7 mouse cellular contexts compared by ENCODE assay signal in genomic region chr5:122422071-122422964, GRCm38 (mm10). TPM values are rescaled to one million over a fixed set of nuclear protein-coding genes. Genes with fewer than 3 reads are reported as not detected.
A peak's percentile ranks its signal among the peaks of the same experiment; 100 is the strongest.
DNase-seq lines count a peak whose midpoint lies in the region; ATAC-seq and TF ChIP-seq lines count a peak whose summit lies in the region.

No protein-coding gene starts in this region.

- peak; percentile 88 for DNase-seq in adrenal gland, postnatal 25 days
- DNase-seq in heart, adult 18-20 months, result peak; percentile 92 to 97
- DNase-seq in kidney, adult 2 months, result peak; percentile 94
- peak; percentile 71 to 82 for DNase-seq in spleen, adult 2 months (ENCODE audit: low read depth in 1 of 2, low spot score in 2 of 2)

- peak overlapping the region; percentile 78 for H3K4me2 ChIP-seq in embryonic facial prominence, embryonic 12.5 days (replicated peaks)
- H3K4me2 ChIP-seq in limb, embryonic 12.5 days, result peak overlapping the region; percentile 96
- H3K4me2 ChIP-seq in midbrain, embryonic 15.5 days, result peak overlapping the region; percentile 84

- H3K4me3 ChIP-seq in embryonic facial prominence, embryonic 12.5 days, result peak overlapping the region; percentile 92
- peak overlapping the region; percentile 98 for H3K4me3 ChIP-seq in kidney, adult 2 months (ENCODE audit: insufficient read depth, low read depth, low read length)
- peak overlapping the region; percentile 85 for H3K4me3 ChIP-seq in limb, embryonic 12.5 days (replicated peaks)
- peak overlapping the region; percentile 86 for H3K4me3 ChIP-seq in midbrain, embryonic 15.5 days
- peak overlapping the region; percentile 93 for H3K4me3 ChIP-seq in spleen, adult 2 months (ENCODE audit: extremely low read depth, insufficient read depth, insufficient read length)

- H3K27ac ChIP-seq in embryonic facial prominence, embryonic 12.5 days, result peak overlapping the region; percentile 94
- H3K27ac ChIP-seq in kidney, adult 2 months (ENCODE audit: insufficient read depth, low read depth, low read length), result peak overlapping the region; percentile 88
- H3K27ac ChIP-seq in limb, embryonic 12.5 days, result peak overlapping the region; percentile 74
- H3K27ac ChIP-seq in midbrain, embryonic 15.5 days, result peak overlapping the region; percentile 97
- peak overlapping the region; percentile 80 for H3K27ac ChIP-seq in spleen, adult 2 months (ENCODE audit: insufficient read depth, low read length)

- peak overlapping the region; percentile 97 for H3K9ac ChIP-seq in embryonic facial prominence, embryonic 12.5 days
- H3K9ac ChIP-seq in limb, embryonic 12.5 days (replicated peaks), result peak overlapping the region; percentile 94
- peak overlapping the region; percentile 79 for H3K9ac ChIP-seq in midbrain, embryonic 15.5 days

- peaks cover 16% of the 10 kb centered on the region for H3K4me1 ChIP-seq in embryonic facial prominence, embryonic 12.5 days
- H3K4me1 ChIP-seq in kidney, adult 2 months (ENCODE audit: control insufficient read depth, insufficient read depth, low read length), result peaks cover 5% of the 10 kb centered on the region; the same call in 1 of the 2 replicates
- H3K4me1 ChIP-seq in limb, embryonic 12.5 days (replicated peaks), result peaks cover 14% of the 10 kb centered on the region
- H3K4me1 ChIP-seq in midbrain, embryonic 15.5 days, result peaks cover 21% of the 10 kb centered on the region
- H3K4me1 ChIP-seq in spleen, adult 2 months (ENCODE audit: control insufficient read depth, insufficient read depth, insufficient read length), result peaks cover 5% of the 10 kb centered on the region; the same call in 1 of the 2 replicates

- no peak for TF ChIP-seq POLR2A in kidney, adult 2 months (IDR thresholded peaks at IDR 0.05; ENCODE audit: low read depth, low read length)
- TF ChIP-seq POLR2A in spleen, adult 2 months (IDR thresholded peaks at IDR 0.05; ENCODE audit: low read depth, low read length), result 0 out of 2 replicates have a peak, but pooled peaks have one; percentile 22

- H3K27me3 ChIP-seq in embryonic facial prominence, embryonic 12.5 days, result no peaks in the 10 kb centered on the region
- H3K27me3 ChIP-seq in kidney, adult 2 months (replicated peaks; ENCODE audit: control insufficient read depth, insufficient read depth, low read length), result no peaks in the 10 kb centered on the region
- H3K27me3 ChIP-seq in limb, embryonic 12.5 days, result no peaks in the 10 kb centered on the region
- no peaks in the 10 kb centered on the region for H3K27me3 ChIP-seq in midbrain, embryonic 15.5 days (replicated peaks)
- no peaks in the 10 kb centered on the region for H3K27me3 ChIP-seq in spleen, adult 2 months (ENCODE audit: control insufficient read depth, insufficient read depth, low read length)

- peak; percentile 86 for ATAC-seq in embryonic facial prominence, embryonic 12.5 days (ENCODE audit: insufficient number of reproducible peaks, insufficient read depth, low FRiP score, low TSS enrichment)
- ATAC-seq in limb, embryonic 12.5 days (ENCODE audit: insufficient number of reproducible peaks, insufficient read depth, low FRiP score, low TSS enrichment, low read depth), result peak; percentile 80
- peak; percentile 92 for ATAC-seq in midbrain, embryonic 15.5 days (replicated peaks)

- TF ChIP-seq CTCF in kidney, adult 2 months (conservative IDR thresholded peaks at IDR 0.05; ENCODE audit: insufficient read depth, insufficient read length, low read depth, low read length), result 0 out of 2 replicates have a peak, but pooled peaks have one; percentile 17
- peak; percentile 1; the same call in 1 of the 2 replicates for TF ChIP-seq CTCF in spleen, adult 2 months (IDR thresholded peaks at IDR 0.05; ENCODE audit: extremely low read depth, insufficient read depth, insufficient read length, insufficient replicate concordance)

- H3K9me3 ChIP-seq in embryonic facial prominence, embryonic 12.5 days, result no peaks in the 10 kb centered on the region
- H3K9me3 ChIP-seq in limb, embryonic 12.5 days, result no peaks in the 10 kb centered on the region
- H3K9me3 ChIP-seq in midbrain, embryonic 15.5 days, result no peaks in the 10 kb centered on the region

- peaks cover 3% of the 10 kb centered on the region; the same call in 1 of the 2 replicates for H3K36me3 ChIP-seq in embryonic facial prominence, embryonic 12.5 days
- H3K36me3 ChIP-seq in kidney, adult 2 months (ENCODE audit: control insufficient read depth, insufficient read depth, low read length), result no peaks in the 10 kb centered on the region
- H3K36me3 ChIP-seq in limb, embryonic 12.5 days, result peaks cover 17% of the 10 kb centered on the region; the same call in 1 of the 2 replicates
- H3K36me3 ChIP-seq in midbrain, embryonic 15.5 days (replicated peaks), result no peaks in the 10 kb centered on the region
- no peaks in the 10 kb centered on the region for H3K36me3 ChIP-seq in spleen, adult 2 months (ENCODE audit: control insufficient read depth, insufficient read depth, low read length)

- WGBS in embryonic facial prominence, embryonic 12.5 days, result under 1% methylated on average over 73 of the region's 73 CpGs
- under 1% methylated on average over 73 of the region's 73 CpGs for WGBS in kidney, adult 2 months
- under 1% methylated on average over 73 of the region's 73 CpGs for WGBS in limb, embryonic 12.5 days
- under 1% methylated on average over 73 of the region's 73 CpGs for WGBS in midbrain, embryonic 15.5 days
- WGBS in spleen, adult 2 months, result under 1% methylated on average over 73 of the region's 73 CpGs

RNA-seq across cellular contexts. Expression of gene Anapc7, which starts 0.8 kb away (rescaled TPM):
- 43.6 and 46.0 TPM in 2 replicates for total RNA-seq in adrenal gland, postnatal 25 days (2021)
- 56.1 and 58.0 TPM in 2 replicates for polyA plus RNA-seq in embryonic facial prominence, embryonic 12.5 days (2016; fragmentation: Nextera tagmentation; extraction: Ambion mirVana)
- 10 to 100 TPM; 31.8 to 32.4 TPM for total RNA-seq in heart, adult 18-20 months (2021)
- polyA plus RNA-seq in kidney, adult 2 months (2012; rRNA removed), result 30.3 and 33.5 TPM in 2 replicates
- polyA plus RNA-seq in limb, embryonic 12.5 days (2016; fragmentation: Nextera tagmentation; extraction: Ambion mirVana), result 57.9 and 59.3 TPM in 2 replicates
- 51.2 and 54.5 TPM in 2 replicates for polyA plus RNA-seq in midbrain, embryonic 15.5 days (2015; fragmentation: Nextera tagmentation; extraction: Ambion mirVana)
- polyA plus RNA-seq in spleen, adult 2 months (2012; rRNA removed), result 18.0 and 21.2 TPM in 2 replicates

RNA-seq across cellular contexts. Expression of gene Arpc3, which starts 30.6 kb away (rescaled TPM):
- 218 and 290 TPM in 2 replicates for total RNA-seq in adrenal gland, postnatal 25 days (2021)
- 75.8 and 88.9 TPM in 2 replicates for polyA plus RNA-seq in embryonic facial prominence, embryonic 12.5 days (2016; fragmentation: Nextera tagmentation; extraction: Ambion mirVana)
- 10 to 100 TPM; 92.8 to 97.7 TPM for total RNA-seq in heart, adult 18-20 months (2021)
- polyA plus RNA-seq in kidney, adult 2 months (2012; rRNA removed), result 141 and 195 TPM in 2 replicates
- polyA plus RNA-seq in limb, embryonic 12.5 days (2016; fragmentation: Nextera tagmentation; extraction: Ambion mirVana), result 83.3 and 89.3 TPM in 2 replicates
- 146 and 148 TPM in 2 replicates for polyA plus RNA-seq in midbrain, embryonic 15.5 days (2015; fragmentation: Nextera tagmentation; extraction: Ambion mirVana)
- polyA plus RNA-seq in spleen, adult 2 months (2012; rRNA removed), result 134 and 154 TPM in 2 replicates

RNA-seq across cellular contexts. Expression of gene Fam216a, which starts 50.2 kb away (rescaled TPM):
- 31.3 and 32.1 TPM in 2 replicates for total RNA-seq in adrenal gland, postnatal 25 days (2021)
- 90.5 and 99.6 TPM in 2 replicates for polyA plus RNA-seq in embryonic facial prominence, embryonic 12.5 days (2016; fragmentation: Nextera tagmentation; extraction: Ambion mirVana)
- total RNA-seq in heart, adult 18-20 months (2021), result 10 to 100 TPM in 1 of 2 experiments, 1 to 10 TPM in 1; 9.7 to 11.9 TPM
- polyA plus RNA-seq in kidney, adult 2 months (2012; rRNA removed), result 20.7 and 20.8 TPM in 2 replicates
- 95.0 and 99.5 TPM in 2 replicates for polyA plus RNA-seq in limb, embryonic 12.5 days (2016; fragmentation: Nextera tagmentation; extraction: Ambion mirVana)
- polyA plus RNA-seq in midbrain, embryonic 15.5 days (2015; fragmentation: Nextera tagmentation; extraction: Ambion mirVana), result 149 and 162 TPM in 2 replicates
- 7.4 and 10.0 TPM in 2 replicates for polyA plus RNA-seq in spleen, adult 2 months (2012; rRNA removed)

RNA-seq across cellular contexts. Expression of gene Gpn3, which starts 50.6 kb away (rescaled TPM):
- total RNA-seq in adrenal gland, postnatal 25 days (2021), result 38.2 and 42.6 TPM in 2 replicates
- 70.0 and 77.7 TPM in 2 replicates for polyA plus RNA-seq in embryonic facial prominence, embryonic 12.5 days (2016; fragmentation: Nextera tagmentation; extraction: Ambion mirVana)
- total RNA-seq in heart, adult 18-20 months (2021), result 10 to 100 TPM; 31.8 to 33.0 TPM
- 28.2 and 28.8 TPM in 2 replicates for polyA plus RNA-seq in kidney, adult 2 months (2012; rRNA removed)
- polyA plus RNA-seq in limb, embryonic 12.5 days (2016; fragmentation: Nextera tagmentation; extraction: Ambion mirVana), result 85.8 and 87.2 TPM in 2 replicates
- polyA plus RNA-seq in midbrain, embryonic 15.5 days (2015; fragmentation: Nextera tagmentation; extraction: Ambion mirVana), result 42.9 and 47.7 TPM in 2 replicates
- polyA plus RNA-seq in spleen, adult 2 months (2012; rRNA removed), result 55.5 and 75.5 TPM in 2 replicates

Comparison
In these comparisons a context has a peak if more than half of its experiments do, and no peak if none do; other contexts are left out.
1. Peak in every context shown above with its lines: DNase-seq, ATAC-seq, H3K4me3 ChIP-seq and H3K27ac ChIP-seq.